Mouse (Mus musculus): ENCODE results near the gene Cdca5. TPM values are rescaled to one million over a fixed set of nuclear protein-coding genes. Genes with fewer than 3 reads are reported as not detected.
A peak's percentile ranks its signal among the peaks of the same experiment; 100 is the strongest.

Cdca5 gene
- total and polyA plus RNA-seq, 2 experiments from 2014 or later: 3.0 to 4.7 TPM

DNA sequence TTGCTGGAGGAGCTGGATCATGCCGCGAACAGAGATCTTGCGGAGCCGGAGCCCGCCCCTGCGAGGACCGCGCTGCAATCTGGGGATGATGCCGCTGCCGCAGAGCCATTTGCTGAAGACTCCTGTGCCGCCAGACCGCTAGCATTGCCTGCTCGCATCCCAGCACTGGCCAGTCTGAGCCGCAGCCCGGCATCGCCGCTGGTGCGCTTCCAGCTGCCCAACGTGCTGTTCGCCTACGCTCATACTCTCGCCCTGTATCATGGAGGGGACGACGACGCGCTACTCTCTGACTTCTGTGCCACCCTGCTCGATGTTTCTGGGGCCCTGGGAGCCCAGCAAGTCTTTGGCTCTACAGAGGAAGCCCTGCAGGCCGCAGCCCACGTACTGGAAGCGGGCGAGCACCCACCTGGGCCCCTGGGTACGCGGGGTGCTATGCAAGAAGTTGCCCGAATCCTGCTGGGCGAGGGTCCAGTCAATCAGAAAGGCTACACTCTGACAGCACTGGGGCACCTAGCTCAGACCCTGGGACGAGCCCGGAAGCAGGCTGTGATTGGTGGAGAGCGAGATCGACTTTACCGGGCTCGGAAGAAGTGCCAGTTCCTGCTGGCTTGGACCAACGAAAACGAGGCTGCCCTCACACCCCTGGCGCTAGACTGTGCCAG, 23.0 kb upstream of the Cdca5 start:
- Histone ChIP-seq H3K4me3 (ENCODE audit: low read depth, low read length) (peak overlapping the region; percentile 57), H3K27ac (ENCODE audit: low read depth, low read length) (peak overlapping the region; percentile 86), H3K4me2 (ENCODE audit: low read depth) (peak overlapping the region; percentile 99), H3K4me1 (ENCODE audit: insufficient read depth) (peaks cover 19% of the 10 kb centered on the region), H3K9me3 (ENCODE audit: low read length) (no peaks in the 10 kb centered on the region), H3K27me3 (ENCODE audit: insufficient read depth, low read length) (no peaks in the 10 kb centered on the region), H3K36me3 (ENCODE audit: insufficient read depth) (0 out of 2 replicates have a peak, but pooled peaks cover 5% of the 10 kb centered on the region), H3K9ac (peak overlapping the region; percentile 93)
- TF ChIP-seq CTCF (IDR thresholded peaks at IDR 0.05; ENCODE audit: low read depth): no peak
- 2% methylated on average over 44 of the region's 44 CpGs for WGBS
- DNase-seq (peak; percentile 28), ATAC-seq (peak; percentile 3)

DNA sequence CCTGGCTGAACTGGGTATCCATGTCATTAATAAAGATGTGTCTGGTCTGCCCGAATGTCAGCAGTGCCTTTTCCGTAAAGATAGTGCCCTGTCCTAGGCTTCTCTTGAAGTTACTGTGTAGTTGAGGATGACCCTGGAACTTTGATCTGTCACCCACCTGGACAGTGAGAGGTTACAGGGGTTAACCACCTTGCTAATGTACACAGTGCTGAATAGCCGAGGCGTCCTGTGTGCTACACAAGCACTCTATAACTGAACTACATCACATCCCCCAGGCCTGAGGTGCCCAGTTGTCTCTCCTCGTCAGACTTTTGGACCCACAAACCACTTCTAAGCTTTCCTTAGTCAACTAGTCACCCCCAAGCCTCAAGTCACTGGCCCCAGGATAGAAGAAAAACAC, 22.4 kb upstream of the Cdca5 start:
- peaks cover 19% of the 10 kb centered on the region for H3K4me1 ChIP-seq (ENCODE audit: insufficient read depth)
- 72% methylated on average over 5 of the region's 5 CpGs for WGBS
- peak overlapping the region; percentile 99 for H3K4me2 ChIP-seq (ENCODE audit: low read depth)
- H3K9me3 ChIP-seq (ENCODE audit: low read length): no peaks in the 10 kb centered on the region
- no peak for TF ChIP-seq CTCF (IDR thresholded peaks at IDR 0.05; ENCODE audit: low read depth)
- DNase-seq (no peak), ATAC-seq (no peak)
- H3K9ac ChIP-seq: peak overlapping the region; percentile 93
- 0 out of 2 replicates have a peak, but pooled peaks cover 5% of the 10 kb centered on the region for H3K36me3 ChIP-seq (ENCODE audit: insufficient read depth)
- no peak overlapping the region for H3K27ac ChIP-seq (ENCODE audit: low read depth, low read length)
- no peaks in the 10 kb centered on the region for H3K27me3 ChIP-seq (ENCODE audit: insufficient read depth, low read length)
- H3K4me3 ChIP-seq (ENCODE audit: low read depth, low read length): peak overlapping the region; percentile 57

DNA sequence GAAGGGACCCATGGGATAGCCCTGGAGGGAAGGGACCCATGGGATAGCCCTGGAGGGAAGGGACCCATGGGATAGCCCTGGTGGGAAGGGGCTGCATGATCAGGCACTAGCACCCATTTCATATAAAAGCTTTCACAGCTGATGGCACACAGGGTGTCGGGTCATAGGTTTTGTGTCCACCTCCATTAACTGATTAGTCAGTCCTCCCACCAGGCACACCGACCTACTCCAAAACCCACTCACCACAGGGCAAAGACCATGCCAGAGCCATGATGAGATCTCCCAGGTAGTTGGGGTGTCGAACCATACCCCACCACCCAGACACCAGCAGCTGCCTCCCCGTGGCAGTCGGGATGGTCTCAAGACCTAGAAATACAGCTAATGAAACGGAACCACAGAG, 21.7 kb upstream of the Cdca5 start:
- Histone ChIP-seq H3K36me3 (ENCODE audit: insufficient read depth) (0 out of 2 replicates have a peak, but pooled peaks cover 5% of the 10 kb centered on the region), H3K4me2 (ENCODE audit: low read depth) (no peak overlapping the region), H3K27me3 (ENCODE audit: insufficient read depth, low read length) (no peaks in the 10 kb centered on the region), H3K4me1 (ENCODE audit: insufficient read depth) (peaks cover 22% of the 10 kb centered on the region), H3K9ac (no peak overlapping the region), H3K9me3 (ENCODE audit: low read length) (no peaks in the 10 kb centered on the region), H3K4me3 (ENCODE audit: low read depth, low read length) (no peak overlapping the region), H3K27ac (ENCODE audit: low read depth, low read length) (no peak overlapping the region)
- DNase-seq (no peak), ATAC-seq (no peak)
- TF ChIP-seq CTCF (IDR thresholded peaks at IDR 0.05; ENCODE audit: low read depth): no peak
- 98% methylated on average over 6 of the region's 6 CpGs for WGBS

DNA sequence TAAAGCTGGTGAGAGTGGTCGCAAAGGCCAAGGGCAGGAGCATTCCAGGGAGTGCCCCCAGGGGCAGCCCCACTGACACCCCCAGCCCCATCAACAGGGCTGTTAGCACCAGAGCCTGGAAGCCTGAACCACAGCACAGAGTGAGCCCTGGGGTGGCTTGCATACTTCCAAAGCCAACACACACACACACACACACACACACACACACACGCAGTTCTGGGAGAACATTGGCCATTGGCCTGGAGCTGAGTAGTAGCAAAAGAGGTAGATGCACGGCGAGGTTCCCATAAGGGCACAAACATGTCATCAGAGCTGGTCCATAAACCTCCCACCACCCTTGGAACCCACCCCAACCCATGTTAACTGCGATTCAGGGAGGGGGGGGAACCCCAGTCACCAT, 18.2 kb upstream of the Cdca5 start:
- WGBS: 37% methylated on average over 5 of the region's 5 CpGs
- DNase-seq: no peak
- TF ChIP-seq CTCF (IDR thresholded peaks at IDR 0.05; ENCODE audit: low read depth): no peak

DNA sequence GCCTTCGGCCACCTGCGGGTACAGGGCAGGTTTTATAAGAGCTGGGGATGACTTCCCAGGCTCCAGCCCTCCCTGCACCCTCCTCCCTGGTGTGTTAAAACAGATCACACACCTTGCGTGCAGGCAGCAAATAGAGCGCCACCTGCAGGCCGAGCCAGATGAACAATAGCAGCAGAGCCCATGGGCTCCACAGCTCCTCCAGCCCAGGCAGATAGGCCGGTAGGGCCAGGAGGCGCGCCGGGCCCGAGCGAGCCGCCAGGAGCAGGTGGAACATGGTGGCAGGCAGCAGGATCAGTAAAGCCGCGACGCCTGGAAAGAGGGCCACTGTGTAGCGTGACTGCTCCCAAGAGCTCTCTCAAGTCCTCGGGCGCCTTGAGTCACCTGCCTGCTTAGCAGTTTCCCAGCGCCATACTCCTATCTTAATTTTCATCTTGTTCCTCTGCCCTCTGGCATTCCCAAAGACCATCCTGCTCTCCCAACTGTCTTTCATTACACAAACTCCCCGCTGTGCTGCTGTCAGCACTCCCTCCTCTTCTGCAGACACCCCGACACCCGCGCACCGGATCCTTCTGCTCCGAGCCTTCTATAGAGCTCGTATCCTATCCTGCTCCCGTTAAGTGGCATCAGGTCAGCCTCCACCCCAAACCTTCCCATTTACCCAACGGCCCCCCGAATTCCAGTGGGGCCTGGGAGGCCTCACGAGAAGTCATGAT, 17.6 kb upstream of the Cdca5 start:
- Histone ChIP-seq H3K4me1 (ENCODE audit: insufficient read depth) (peaks cover 18% of the 10 kb centered on the region), H3K4me3 (ENCODE audit: low read depth, low read length) (peak overlapping the region; percentile 64), H3K36me3 (ENCODE audit: insufficient read depth) (peaks cover 29% of the 10 kb centered on the region), H3K4me2 (ENCODE audit: low read depth) (peak overlapping the region; percentile 95), H3K9me3 (ENCODE audit: low read length) (no peaks in the 10 kb centered on the region), H3K27me3 (ENCODE audit: insufficient read depth, low read length) (no peaks in the 10 kb centered on the region), H3K27ac (ENCODE audit: low read depth, low read length) (peak overlapping the region; percentile 87), H3K9ac (peak overlapping the region; percentile 79)
- DNase-seq: peak; percentile 90
- peak; percentile 94 for TF ChIP-seq CTCF (IDR thresholded peaks at IDR 0.05; ENCODE audit: low read depth)
- under 1% methylated on average over 30 of the region's 30 CpGs for WGBS
- peak; percentile 85 for ATAC-seq

More for the DNA sequence above, 18.2 kb upstream of the Cdca5 start:
- Histone ChIP-seq H3K9ac (peak overlapping the region; percentile 79), H3K4me1 (ENCODE audit: insufficient read depth) (peaks cover 23% of the 10 kb centered on the region), H3K9me3 (ENCODE audit: low read length) (no peaks in the 10 kb centered on the region), H3K36me3 (ENCODE audit: insufficient read depth) (peaks cover 29% of the 10 kb centered on the region), H3K27ac (ENCODE audit: low read depth, low read length) (peak overlapping the region; percentile 87), H3K27me3 (ENCODE audit: insufficient read depth, low read length) (no peaks in the 10 kb centered on the region), H3K4me3 (ENCODE audit: low read depth, low read length) (peak overlapping the region; percentile 64), H3K4me2 (ENCODE audit: low read depth) (peak overlapping the region; percentile 95)
- 0 out of 2 replicates have a peak, but pooled peaks have one; percentile 0 for ATAC-seq

DNA sequence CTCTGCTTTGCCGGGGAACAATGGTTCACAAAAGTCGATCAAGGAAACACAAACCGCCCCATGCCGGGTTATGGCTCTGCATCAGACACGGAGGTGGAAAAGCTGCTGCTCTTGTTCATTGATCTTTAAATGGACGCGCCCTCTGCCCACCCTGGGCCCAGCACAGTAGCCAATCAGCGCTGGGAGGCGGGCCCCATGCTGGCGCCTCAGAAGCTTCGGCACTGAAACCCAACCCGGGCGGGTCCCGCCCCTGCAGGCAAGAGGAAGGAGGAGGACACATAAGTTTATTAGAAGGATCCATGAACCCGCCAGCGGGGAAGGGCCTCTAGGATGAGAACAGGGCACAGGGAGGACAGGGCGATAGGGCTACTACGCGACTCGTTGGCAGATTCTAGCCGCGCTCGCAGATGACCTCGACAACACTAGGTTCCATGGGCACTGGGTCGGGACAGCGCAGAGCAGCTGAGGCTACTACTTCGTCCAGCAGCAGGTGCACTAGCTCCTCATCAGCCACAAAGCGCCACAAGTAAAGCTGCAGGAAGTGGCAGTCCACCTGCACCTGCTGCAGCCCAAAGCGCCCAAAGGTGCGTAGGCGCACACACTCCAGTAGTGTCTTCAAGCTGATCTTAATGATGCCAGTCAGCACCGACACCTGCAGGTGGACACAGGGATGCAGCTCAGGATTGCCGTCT, 16.9 kb upstream of the Cdca5 start, which contains the start of gene Tm7sf2:
Tm7sf2 (minus strand) TSS at position 650 of the 692 bp plus-strand sequence.
- WGBS: 8% methylated on average over 33 of the region's 33 CpGs
- Histone ChIP-seq H3K27ac (ENCODE audit: low read depth, low read length) (peak within 1 kb of the TSS; percentile 87), H3K9ac (peak within 1 kb of the TSS; percentile 79), H3K36me3 (ENCODE audit: insufficient read depth) (peaks cover 29% of the 10 kb centered on the region), H3K9me3 (ENCODE audit: low read length) (no peaks in the 10 kb centered on the region), H3K27me3 (ENCODE audit: insufficient read depth, low read length) (no peaks in the 10 kb centered on the region), H3K4me2 (ENCODE audit: low read depth) (peak within 1 kb of the TSS; percentile 95), H3K4me1 (ENCODE audit: insufficient read depth) (peaks cover 14% of the 10 kb centered on the region; the same call in 1 of the 2 replicates), H3K4me3 (ENCODE audit: low read depth, low read length) (peak within 1 kb of the TSS; percentile 64)
- peak; percentile 92 for DNase-seq
- TF ChIP-seq CTCF (IDR thresholded peaks at IDR 0.05; ENCODE audit: low read depth): no peak
- ATAC-seq: peak; percentile 93

Data from forebrain, postnatal 0 days (tissue).